Mouse (Mus musculus) bone marrow macrophage, adult 2 months (primary cell): ENCODE measurements around the gene Flii.

Source experiments
- CTCF ChIP-seq: IDR thresholded peaks from 2 replicates; pipeline ENCODE4 v1.5.1; 2012; ENCODE audit warnings: low read depth, mild to moderate bottlenecking, low read length, moderate library complexity
- POLR2A ChIP-seq: IDR thresholded peaks from 2 replicates; pipeline ENCODE4 v1.6.1; 2012; ENCODE audit warnings: mild to moderate bottlenecking, low read depth, low read length, borderline replicate concordance

- no peak for TF ChIP-seq POLR2A
- no peak for TF ChIP-seq CTCF
Observed at GRCm38 (mm10) chr11:60769322-60769721, 42.3 kb upstream of the Flii start.
